Mouse (Mus musculus) heart, adult 2 months (tissue): Measurements from ENCODE around the gene Atg2a.

ENCODE experiments used
- CTCF ChIP-seq: fragments of 200-600 bp; IDR thresholded peaks from 2 replicates; pipeline ENCODE4 v1.8.1; 2022; ENCODE audit warnings: antibody characterized with exemption, mild to moderate bottlenecking, moderate library complexity
- EP300 ChIP-seq: fragments of 200-500 bp; IDR thresholded peaks from 2 replicates; pipeline ENCODE4 v1.6.1; 2011; ENCODE audit warnings: low read depth, low read length, control low read depth; ENCODE audit not compliant: insufficient read depth
- POLR2A ChIP-seq: fragments of 200-500 bp; IDR thresholded peaks from 2 replicates; pipeline ENCODE4 v1.6.1; 2011; ENCODE audit warnings: mild to moderate bottlenecking, low read depth, low read length, control low read depth; ENCODE audit not compliant: insufficient read depth

DNA sequence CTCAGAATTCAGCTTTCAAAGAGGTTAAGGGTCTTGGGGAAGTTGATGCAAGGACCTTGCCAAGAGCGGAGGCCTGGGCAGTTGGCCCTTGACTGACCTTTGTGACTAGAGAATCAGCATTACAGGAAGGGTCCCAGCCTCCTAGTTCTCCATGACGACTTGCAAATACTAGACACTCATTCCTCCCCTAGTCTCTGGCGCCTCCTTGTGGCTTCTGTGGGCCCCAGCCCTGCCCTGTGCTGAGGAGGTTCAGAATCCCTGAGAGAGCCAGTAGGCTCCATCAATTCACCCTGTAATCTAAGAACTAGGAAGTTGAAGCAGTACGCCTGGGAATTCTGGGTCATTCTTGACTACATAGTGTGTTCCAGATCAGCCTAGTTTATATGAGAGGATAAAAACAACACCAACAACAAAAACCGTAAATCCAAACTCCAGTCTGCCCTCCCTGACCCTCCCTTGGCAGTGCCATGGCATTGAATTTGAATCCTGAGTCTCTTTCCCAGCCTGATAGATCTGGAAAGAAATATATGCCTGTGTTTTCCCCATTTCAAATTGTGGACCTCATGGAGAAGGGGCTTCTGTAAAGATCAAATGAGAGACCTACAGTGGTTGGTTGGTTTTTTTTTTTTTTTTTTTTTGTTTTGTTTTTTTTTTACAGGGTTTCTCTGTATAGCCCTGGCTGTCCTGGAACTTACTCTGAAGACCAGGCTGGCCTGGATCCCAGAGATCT lies 63.5 kb downstream of the Atg2a start:
- TF ChIP-seq EP300 (peak; percentile 99), POLR2A (0 out of 2 replicates have a peak, but pooled peaks have one; percentile 9), CTCF (no peak)
